Mouse (Mus musculus): ENCODE measurements around the gene Slc35f6.

GRCm38 (mm10) chr5:30665968-30666367, 18.2 kb downstream of the Slc35f6 start:
- TF ChIP-seq POLR2A (IDR thresholded peaks at IDR 0.05; ENCODE audit: insufficient read length, low read depth) (no peak), MYOG (IDR thresholded peaks at IDR 0.05; ENCODE audit: control insufficient read depth in 1 of 3, insufficient read depth in 1 of 3, insufficient read length in 2 of 3, low read depth in 2 of 3) (no peak), MAX (IDR thresholded peaks at IDR 0.05; ENCODE audit: low read depth) (no peak), E2F4 (IDR thresholded peaks at IDR 0.05; ENCODE audit: insufficient read depth) (no peak), USF1 (IDR thresholded peaks at IDR 0.05; ENCODE audit: low read depth) (no peak)
